12 mouse cellular contexts compared by ENCODE assay signal in genomic region chr16:91551081-91551524, GRCm38 (mm10). TPM values are rescaled to one million over a fixed set of nuclear protein-coding genes. Genes with fewer than 3 reads are reported as not detected.
DNase-seq lines count a peak whose midpoint lies in the region; ATAC-seq lines count a peak whose summit lies in the region.
"Had no signal": no experiment of that assay in that cellular context is flagged by ENCODE, and none has a peak within 500 bp of the region (broad histone marks: within the 10 kb centered on the region; RNA-seq: fewer than 3 reads in every experiment).

No protein-coding gene starts in this region.

- no peaks in the 10 kb centered on the region for H3K9me3 ChIP-seq in heart, embryonic 13.5 days
- H3K9me3 ChIP-seq in liver, embryonic 16.5 days (replicated peaks; ENCODE audit: control insufficient read depth, low read length): no peaks in the 10 kb centered on the region
- H3K9me3 ChIP-seq: embryonic facial prominence, embryonic 13.5 days had no signal

- peak; percentile 46 for DNase-seq in gastrocnemius, adult 18-20 months (ENCODE audit: low spot score)
- no peak for DNase-seq in gastrocnemius, postnatal 14 days
- DNase-seq in 3134 (ENCODE audit: extremely low read depth, insufficient read length, low spot score): peak; percentile 44
- DNase-seq in cerebellum, postnatal 10 days: no peak
- no peak for DNase-seq in right cerebral cortex, postnatal 36 days (ENCODE audit: low spot score in 2 of 2)
- DNase-seq: cerebellum, adult 2 months; kidney, adult 2 months; spleen, adult 18-20 months had no signal

- H3K36me3 ChIP-seq in heart, embryonic 13.5 days: peaks cover 25% of the 10 kb centered on the region
- H3K36me3 ChIP-seq in liver, embryonic 16.5 days (ENCODE audit: control insufficient read depth, insufficient read depth): no peaks in the 10 kb centered on the region

- no peak for ATAC-seq in heart, embryonic 13.5 days (ENCODE audit: extremely low read depth, insufficient number of reproducible peaks, low FRiP score, low TSS enrichment)
- peak; percentile 49 for ATAC-seq in liver, embryonic 16.5 days (ENCODE audit: low read depth)
- no peak for ATAC-seq in activated CD4-positive, CD25-positive, alpha-beta regulatory T cell, adult 4 months

- H3K4me3 ChIP-seq in heart, embryonic 13.5 days: peak overlapping the region; percentile 12; the same call in 1 of the 2 replicates
- H3K4me3 ChIP-seq in liver, embryonic 16.5 days (ENCODE audit: low read depth, low read length): peak overlapping the region; percentile 30
- H3K4me3 ChIP-seq: embryonic facial prominence, embryonic 13.5 days had no signal

- intact Hi-C loops in gastrocnemius, postnatal 14 days (cut with DNase I; ENCODE audit: low total_unique reads): no loop called here

- no peaks in the 10 kb centered on the region for H3K27me3 ChIP-seq in heart, embryonic 13.5 days (replicated peaks)
- no peaks in the 10 kb centered on the region for H3K27me3 ChIP-seq in liver, embryonic 16.5 days (ENCODE audit: control insufficient read depth, insufficient read depth, low read depth, low read length)
- H3K27me3 ChIP-seq: embryonic facial prominence, embryonic 13.5 days had no signal

- peak overlapping the region; percentile 71 for H3K27ac ChIP-seq in heart, embryonic 13.5 days (replicated peaks)
- H3K27ac ChIP-seq in liver, embryonic 16.5 days (ENCODE audit: low read length): peak overlapping the region; percentile 70
- H3K27ac ChIP-seq: embryonic facial prominence, embryonic 13.5 days had no signal

- H3K9ac ChIP-seq in heart, embryonic 13.5 days: peak overlapping the region; percentile 61
- H3K9ac ChIP-seq in liver, embryonic 16.5 days (ENCODE audit: low read depth, low read length): peak overlapping the region; percentile 46
- H3K9ac ChIP-seq: embryonic facial prominence, embryonic 13.5 days had no signal

- peaks cover 87% of the 10 kb centered on the region for H3K4me1 ChIP-seq in heart, embryonic 13.5 days
- peaks cover 60% of the 10 kb centered on the region for H3K4me1 ChIP-seq in liver, embryonic 16.5 days (ENCODE audit: control insufficient read depth, low read depth, low read length)

- peak overlapping the region; percentile 45 for H3K4me2 ChIP-seq in heart, embryonic 13.5 days
- peak overlapping the region; percentile 50 for H3K4me2 ChIP-seq in liver, embryonic 16.5 days (ENCODE audit: low read depth, low read length)
- H3K4me2 ChIP-seq: embryonic facial prominence, embryonic 13.5 days had no signal

- 23% methylated on average over 10 of the region's 10 CpGs for WGBS in heart, embryonic 13.5 days
- WGBS in liver, embryonic 16.5 days (ENCODE audit: insufficient replicate concordance): 21% methylated on average over 10 of the region's 10 CpGs

RNA-seq across cellular contexts. Expression of gene Ifngr2, which starts 4.2 kb away (rescaled TPM):
- 10 to 100 TPM; 52.7 to 61.5 TPM for total RNA-seq in gastrocnemius, adult 18-20 months (2021)
- total RNA-seq in gastrocnemius, postnatal 14 days (2021): 10 to 100 TPM; 51.4 to 54.4 TPM
- 103 and 108 TPM in 2 replicates for polyA plus RNA-seq in heart, embryonic 13.5 days (2015; fragmentation: Nextera tagmentation; extraction: Ambion mirVana)
- polyA plus RNA-seq in liver, embryonic 16.5 days (2015; fragmentation: Nextera tagmentation; extraction: Ambion mirVana): 18.6 and 22.2 TPM in 2 replicates
- polyA plus RNA-seq in activated CD4-positive, CD25-positive, alpha-beta regulatory T cell, adult 4 months (2017; shearing (Covaris generic)): 10 to 100 TPM; 19.8 to 20.6 TPM

RNA-seq across cellular contexts. Expression of gene Tmem50b, which starts 46.5 kb away (rescaled TPM):
- 10 to 100 TPM; 13.1 to 15.1 TPM for total RNA-seq in gastrocnemius, adult 18-20 months (2021)
- 10 to 100 TPM; 16.0 to 16.9 TPM for total RNA-seq in gastrocnemius, postnatal 14 days (2021)
- polyA plus RNA-seq in heart, embryonic 13.5 days (2015; fragmentation: Nextera tagmentation; extraction: Ambion mirVana): 45.9 and 56.5 TPM in 2 replicates
- 7.1 and 7.4 TPM in 2 replicates for polyA plus RNA-seq in liver, embryonic 16.5 days (2015; fragmentation: Nextera tagmentation; extraction: Ambion mirVana)
- 10 to 100 TPM; 34.6 to 38.3 TPM for polyA plus RNA-seq in activated CD4-positive, CD25-positive, alpha-beta regulatory T cell, adult 4 months (2017; shearing (Covaris generic))

Comparison
In these comparisons a context has a peak if more than half of its experiments do, and no peak if none do; other contexts are left out.
1. DNase-seq: peak in gastrocnemius, adult 18-20 months (single experiment) and 3134 (single experiment); none in gastrocnemius, postnatal 14 days (single experiment), cerebellum, postnatal 10 days (0 of 2) and right cerebral cortex, postnatal 36 days (0 of 2).